Mouse (Mus musculus) embryonic facial prominence, embryonic 12.5 days (tissue): ENCODE measurements around the gene Sf3a2. TPM values are rescaled to one million over a fixed set of nuclear protein-coding genes. Genes with fewer than 3 reads are reported as not detected.

Experiments
- ATAC-seq: fragments of 200-750 bp; cut with Nextera tagmentation; 2 replicates; pipeline ENCODE4 v1.8.0; 2017; ENCODE audit not compliant: insufficient number of reproducible peaks, insufficient read depth, low FRiP score, low TSS enrichment
- H3K27ac ChIP-seq: fragments of 300-500 bp; sonication (generic); 2 replicates; pipeline ENCODE4 v1.5.1; 2016; ENCODE audit warnings: mild to moderate bottlenecking
- H3K27me3 ChIP-seq: fragments of 300-500 bp; sonication (generic); 2 replicates; pipeline ENCODE4 v1.6.1; 2016; ENCODE audit warnings: mild to moderate bottlenecking, moderate library complexity
- H3K36me3 ChIP-seq: fragments of 300-500 bp; sonication (generic); 2 replicates; pipeline ENCODE4 v1.6.1; 2016; ENCODE audit warnings: mild to moderate bottlenecking
- H3K4me1 ChIP-seq: fragments of 300-500 bp; sonication (generic); 2 replicates; pipeline ENCODE4 v1.6.1; 2016
- H3K4me2 ChIP-seq: fragments of 300-500 bp; sonication (generic); replicated peaks from 2 replicates; pipeline ENCODE4 v1.6.1; 2016; ENCODE audit warnings: mild to moderate bottlenecking, moderate library complexity
- H3K4me3 ChIP-seq: fragments of 300-500 bp; sonication (generic); 2 replicates; pipeline ENCODE4 v1.5.1; 2016; ENCODE audit warnings: mild to moderate bottlenecking
- H3K9ac ChIP-seq: fragments of 300-500 bp; sonication (generic); 2 replicates; pipeline ENCODE4 v1.6.1; 2016; ENCODE audit warnings: mild to moderate bottlenecking, moderate library complexity
- H3K9me3 ChIP-seq: fragments of 300-500 bp; sonication (generic); 2 replicates; pipeline ENCODE4 v1.6.1; 2016; ENCODE audit warnings: mild to moderate bottlenecking, moderate library complexity
- WGBS: fragments of 180-500 bp; shearing (Covaris S2); methylation state at CpG from one replicate; pipeline ENCODE4 v1.1.7; 2016; 5-methylcytosine and 5-hydroxymethylcytosine counted together
- polyA plus RNA-seq: library from polyadenylated mRNA; unstranded; fragments of >200 nt; fragmentation: Nextera tagmentation; extraction: Ambion mirVana; gene quantifications from 2 replicates; pipeline ENCODE4 v1.2.1, GENCODE M21; 2016

Sf3a2 gene
- 64.8 and 71.7 TPM in 2 replicates for polyA plus RNA-seq

DNA sequence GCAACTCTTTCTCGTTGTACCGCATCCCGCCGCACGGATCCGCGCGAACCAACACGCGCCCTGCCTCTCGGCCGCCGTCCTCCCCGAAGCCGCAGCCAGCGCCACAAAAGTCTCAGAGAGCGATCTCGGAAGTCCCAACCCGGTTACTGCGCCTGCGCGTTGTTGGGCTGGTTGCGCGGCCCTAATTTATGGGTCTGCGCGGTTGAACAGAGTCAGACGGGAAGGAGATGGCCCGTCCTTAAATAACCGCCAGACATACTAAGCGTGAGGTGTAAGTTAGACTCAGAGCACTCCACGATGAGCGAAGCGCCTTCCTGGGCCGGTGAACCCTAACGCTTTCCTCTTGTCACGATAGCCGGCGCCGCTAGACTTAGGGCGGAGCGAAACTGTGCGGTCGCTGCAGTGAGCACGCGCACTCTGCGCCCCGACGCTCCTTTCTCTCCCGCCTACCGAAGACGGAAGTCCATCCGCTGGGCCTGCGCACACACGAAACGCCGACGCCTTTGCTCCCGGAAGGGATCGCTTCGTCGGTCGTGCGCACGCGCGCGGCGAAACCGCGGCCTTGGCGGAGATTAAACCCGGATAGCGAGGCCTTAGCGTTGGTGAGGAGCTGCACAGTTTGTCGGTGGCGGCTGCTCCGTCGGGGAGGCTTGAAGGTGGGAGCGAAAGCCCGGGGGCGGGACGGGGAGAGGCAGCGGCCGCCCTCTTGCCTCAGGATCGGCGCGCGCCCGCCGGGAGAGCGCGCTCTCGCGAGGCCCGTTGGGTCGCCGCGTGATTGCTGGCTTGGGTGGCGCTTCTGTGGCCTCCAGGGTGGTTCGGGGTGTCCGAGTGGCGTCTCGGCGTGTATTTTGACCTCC lies at the start of gene Sf3a2, which contains the start of gene Plekhj1:
Sf3a2 (plus strand) TSS at position 49 of the 857 bp plus-strand sequence.
Plekhj1 (minus strand) TSS at position 477 of the 857 bp plus-strand sequence.
- ATAC-seq = peak; percentile 90
- H3K9ac ChIP-seq = peak within 1 kb of the TSS; percentile 98
- no peaks in the 10 kb centered on the region for H3K27me3 ChIP-seq
- H3K36me3 ChIP-seq = peaks cover 59% of the 10 kb centered on the region
- H3K4me3 ChIP-seq = peak within 1 kb of the TSS; percentile 92
- H3K9me3 ChIP-seq = no peaks in the 10 kb centered on the region
- peak within 1 kb of the TSS; percentile 90 for H3K4me2 ChIP-seq
- peak within 1 kb of the TSS; percentile 96 for H3K27ac ChIP-seq
- peaks cover 18% of the 10 kb centered on the region for H3K4me1 ChIP-seq
- under 1% methylated on average over 104 of the region's 104 CpGs for WGBS

DNA sequence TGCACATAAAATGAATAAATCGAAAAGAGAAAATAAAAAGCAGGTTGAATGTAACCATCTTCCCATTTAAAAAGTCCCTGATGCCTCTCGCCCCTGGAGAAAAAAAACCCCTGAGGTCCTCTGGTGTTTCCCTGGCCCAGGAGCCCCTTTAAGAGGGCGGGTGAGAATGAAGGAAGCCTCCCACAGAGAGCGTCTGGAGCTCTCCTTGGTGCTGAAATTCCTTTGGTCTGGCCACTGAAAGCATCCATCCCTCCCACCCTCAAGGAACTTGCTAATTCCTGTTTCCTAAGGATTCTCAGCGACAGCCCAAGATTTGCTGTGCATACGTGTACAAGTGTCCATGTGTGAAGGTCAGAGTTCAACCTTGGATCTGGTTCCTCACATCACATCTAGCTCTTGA lies 49.4 kb upstream of the Sf3a2 start:
- Histone ChIP-seq H3K4me1 (peaks cover 6% of the 10 kb centered on the region; the same call in 1 of the 2 replicates), H3K4me2 (no peak overlapping the region), H3K36me3 (no peaks in the 10 kb centered on the region), H3K9me3 (no peaks in the 10 kb centered on the region), H3K9ac (no peak overlapping the region), H3K27ac (no peak overlapping the region), H3K27me3 (no peaks in the 10 kb centered on the region), H3K4me3 (no peak overlapping the region)
- 11% methylated on average over 6 of the region's 6 CpGs for WGBS
- ATAC-seq = no peak

GRCm38 (mm10) chr10:80751188-80751832 lies 46.7 kb upstream of the Sf3a2 start:
- Histone ChIP-seq H3K27ac (no peak overlapping the region), H3K4me1 (peaks cover 11% of the 10 kb centered on the region), H3K9me3 (no peaks in the 10 kb centered on the region), H3K36me3 (no peaks in the 10 kb centered on the region), H3K4me2 (peak overlapping the region; percentile 35), H3K9ac (no peak overlapping the region), H3K4me3 (0 out of 2 replicates have a peak overlapping the region, but pooled peaks have one; percentile 0), H3K27me3 (no peaks in the 10 kb centered on the region)
- ATAC-seq = no peak
- WGBS = 15% methylated on average over 16 of the region's 16 CpGs

DNA sequence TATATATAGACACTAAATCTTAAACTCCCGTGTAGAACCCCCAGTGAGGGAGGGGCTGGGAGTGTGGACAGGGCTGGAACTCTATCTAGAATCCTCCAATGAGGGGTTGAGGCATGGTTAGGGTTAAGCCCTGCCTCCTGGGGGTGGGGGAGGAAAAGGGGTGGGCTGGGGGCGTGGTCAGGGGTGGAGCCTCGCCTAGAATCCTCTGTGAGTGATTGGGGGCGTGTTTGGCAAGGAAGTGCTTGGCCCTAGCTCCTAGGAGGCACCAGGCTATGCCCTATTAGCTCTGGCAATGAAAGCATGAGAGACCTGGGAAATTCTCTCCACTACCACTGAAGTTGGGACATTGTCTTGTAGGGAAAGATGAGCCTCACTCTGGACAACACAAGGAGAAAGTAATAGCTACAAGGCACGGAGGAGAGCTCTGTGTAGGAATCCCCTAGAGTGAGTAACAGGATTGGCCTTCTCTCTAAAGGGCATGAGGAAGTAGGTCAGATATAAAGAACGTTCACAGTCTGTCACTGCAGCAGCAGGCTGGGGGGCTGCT lies 45.8 kb upstream of the Sf3a2 start:
- 3% methylated on average over 6 of the region's 6 CpGs for WGBS
- Histone ChIP-seq H3K36me3 (no peaks in the 10 kb centered on the region), H3K4me3 (0 out of 2 replicates have a peak overlapping the region, but pooled peaks have one; percentile 0), H3K9ac (no peak overlapping the region), H3K9me3 (no peaks in the 10 kb centered on the region), H3K4me2 (peak overlapping the region; percentile 35), H3K27ac (no peak overlapping the region), H3K4me1 (peaks cover 20% of the 10 kb centered on the region), H3K27me3 (no peaks in the 10 kb centered on the region)
- ATAC-seq = 0 out of 2 replicates have a peak, but pooled peaks have one; percentile 17

GRCm38 (mm10) chr10:80754594-80755290 lies 43.3 kb upstream of the Sf3a2 start, which contains the start of gene Dot1l:
Gene Dot1l (plus strand): TSS chr10:80755206.
- peak; percentile 86 for ATAC-seq
- Histone ChIP-seq H3K9me3 (no peaks in the 10 kb centered on the region), H3K9ac (peak within 1 kb of the TSS; percentile 96), H3K4me1 (peaks cover 37% of the 10 kb centered on the region), H3K36me3 (no peaks in the 10 kb centered on the region), H3K4me2 (peak within 1 kb of the TSS; percentile 98), H3K27ac (peak within 1 kb of the TSS; percentile 86), H3K27me3 (no peaks in the 10 kb centered on the region), H3K4me3 (peak within 1 kb of the TSS; percentile 98)
- WGBS = 2% methylated on average over 39 of the region's 57 CpGs

DNA sequence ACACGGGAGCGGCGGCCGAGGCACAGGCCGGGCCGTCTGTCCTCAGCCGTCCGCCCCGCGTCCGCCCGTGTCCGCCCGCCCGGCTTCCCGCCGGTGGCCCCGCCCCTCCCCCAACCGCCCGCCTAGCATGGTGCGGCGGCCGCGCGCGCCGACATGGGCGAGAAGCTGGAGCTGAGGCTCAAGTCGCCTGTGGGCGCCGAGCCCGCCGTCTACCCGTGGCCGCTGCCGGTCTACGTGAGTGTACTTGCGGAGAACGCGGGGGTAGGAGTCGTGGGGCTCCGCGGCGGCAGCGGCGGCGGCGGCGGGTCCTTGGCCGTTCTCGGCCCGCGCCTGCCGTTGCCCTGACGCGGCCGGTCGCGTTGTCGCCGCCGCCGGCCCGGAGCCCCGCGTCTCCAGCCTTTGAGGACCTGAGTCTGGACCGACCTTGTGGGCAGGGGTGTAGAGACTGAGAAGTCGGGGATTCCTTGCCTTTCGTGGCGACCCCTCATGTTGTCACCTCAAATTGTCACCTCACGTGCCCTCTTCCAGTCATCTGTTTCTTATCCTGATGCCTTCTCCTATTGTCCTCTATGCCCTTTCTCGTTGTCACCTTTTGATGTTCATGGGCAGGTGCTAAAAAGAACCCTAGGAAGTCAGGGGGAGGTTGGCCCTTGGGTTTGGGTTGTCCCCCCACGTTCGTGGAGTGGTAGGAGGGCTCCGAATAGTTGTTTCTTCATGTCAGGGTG lies 42.5 kb upstream of the Sf3a2 start:
- peak overlapping the region; percentile 96 for H3K9ac ChIP-seq
- H3K4me1 ChIP-seq = peaks cover 37% of the 10 kb centered on the region
- ATAC-seq = no peak; the same call in 1 of the 2 replicates
- peak overlapping the region; percentile 98 for H3K4me3 ChIP-seq
- WGBS = under 1% methylated on average over 75 of the region's 75 CpGs
- peak overlapping the region; percentile 98 for H3K4me2 ChIP-seq
- no peaks in the 10 kb centered on the region for H3K36me3 ChIP-seq
- no peaks in the 10 kb centered on the region for H3K27me3 ChIP-seq
- H3K27ac ChIP-seq = peak overlapping the region; percentile 86
- no peaks in the 10 kb centered on the region for H3K9me3 ChIP-seq

DNA sequence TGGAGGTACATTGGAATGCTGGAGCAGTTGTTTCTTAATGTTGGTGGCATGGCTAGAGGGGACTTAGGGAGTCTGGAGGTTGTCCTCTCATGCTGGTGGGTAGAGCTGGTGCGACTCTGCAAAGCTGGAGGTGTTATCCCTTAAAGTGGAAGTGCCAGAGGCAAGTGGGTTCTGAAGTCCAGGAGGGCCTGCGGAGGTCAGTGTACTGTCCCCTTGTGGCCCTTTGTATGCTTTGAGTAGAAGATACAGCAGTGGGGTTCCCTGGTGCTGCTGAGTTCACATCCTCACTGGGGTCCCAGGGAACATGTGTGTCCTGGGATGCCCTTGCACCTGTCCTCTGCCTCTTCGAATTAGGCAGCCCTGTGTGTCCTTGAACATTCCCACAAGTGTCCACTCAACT lies 41.9 kb upstream of the Sf3a2 start:
- Histone ChIP-seq H3K9me3 (no peaks in the 10 kb centered on the region), H3K27ac (no peak overlapping the region), H3K36me3 (no peaks in the 10 kb centered on the region), H3K4me2 (peak overlapping the region; percentile 98), H3K4me1 (peaks cover 43% of the 10 kb centered on the region), H3K9ac (peak overlapping the region; percentile 96), H3K4me3 (peak overlapping the region; percentile 98), H3K27me3 (no peaks in the 10 kb centered on the region)
- no peak for ATAC-seq
- 27% methylated on average over 3 of the region's 3 CpGs for WGBS

DNA sequence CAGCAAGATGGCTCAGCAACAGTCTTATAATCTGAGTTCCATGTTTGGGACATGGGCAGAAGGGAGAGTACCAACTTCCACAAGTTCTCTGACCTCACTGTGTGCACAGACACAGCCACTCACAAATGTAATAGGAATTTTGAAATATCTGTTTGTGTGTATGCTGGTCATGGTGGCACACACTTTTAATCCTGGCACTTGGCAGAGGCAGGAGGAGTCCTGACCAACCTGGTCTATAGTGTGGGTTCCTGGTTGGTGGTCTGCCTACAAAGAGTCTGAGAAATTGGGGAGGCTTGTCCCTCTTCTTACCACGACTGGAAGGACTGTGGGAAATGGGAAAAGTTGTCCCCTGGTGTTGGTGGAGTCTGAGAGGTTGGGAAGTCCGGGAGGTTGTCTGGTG lies 41.5 kb upstream of the Sf3a2 start:
- H3K27ac ChIP-seq = no peak overlapping the region
- H3K27me3 ChIP-seq = no peaks in the 10 kb centered on the region
- H3K4me1 ChIP-seq = peaks cover 44% of the 10 kb centered on the region
- H3K4me3 ChIP-seq = peak overlapping the region; percentile 98
- ATAC-seq = no peak
- H3K4me2 ChIP-seq = peak overlapping the region; percentile 98
- H3K9ac ChIP-seq = peak overlapping the region; percentile 96; the same call in 1 of the 2 replicates
- H3K9me3 ChIP-seq = no peaks in the 10 kb centered on the region
- no peaks in the 10 kb centered on the region for H3K36me3 ChIP-seq
- 66% methylated on average over 2 of the region's 2 CpGs for whole genome bisulfite sequencing

GRCm38 (mm10) chr10:80756967-80757366 lies 41.0 kb upstream of the Sf3a2 start:
- WGBS = 78% methylated on average over 4 of the region's 4 CpGs
- peak overlapping the region; percentile 98 for H3K4me2 ChIP-seq
- H3K27ac ChIP-seq = no peak overlapping the region
- no peak overlapping the region for H3K9ac ChIP-seq
- peaks cover 44% of the 10 kb centered on the region for H3K4me1 ChIP-seq
- no peak for ATAC-seq
- H3K4me3 ChIP-seq = 0 out of 2 replicates have a peak overlapping the region, but pooled peaks have one; percentile 98
- no peaks in the 10 kb centered on the region for H3K36me3 ChIP-seq
- H3K27me3 ChIP-seq = no peaks in the 10 kb centered on the region
- no peaks in the 10 kb centered on the region for H3K9me3 ChIP-seq

DNA sequence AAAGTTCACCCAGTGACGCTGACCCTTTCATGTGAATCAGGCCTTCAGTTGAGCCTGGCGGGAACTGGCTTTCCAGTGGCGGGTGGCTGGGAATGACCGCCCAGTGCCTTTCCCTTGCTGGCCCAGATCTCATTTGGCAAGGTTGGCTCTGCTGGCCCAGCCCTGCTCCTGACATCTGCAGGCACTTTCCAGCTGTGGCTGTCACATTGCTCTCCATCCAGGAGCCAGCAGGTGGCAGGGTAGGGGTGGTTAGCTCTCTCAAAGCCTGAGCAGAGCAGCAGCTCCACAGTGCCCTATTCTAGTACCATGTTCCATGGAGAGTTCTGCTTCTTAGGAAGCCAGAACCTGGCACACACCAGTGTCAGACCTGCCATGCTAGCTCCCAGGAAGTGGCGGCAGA lies 40.3 kb upstream of the Sf3a2 start:
- Histone ChIP-seq H3K27me3 (no peaks in the 10 kb centered on the region), H3K36me3 (no peaks in the 10 kb centered on the region), H3K9me3 (no peaks in the 10 kb centered on the region), H3K4me1 (peaks cover 38% of the 10 kb centered on the region), H3K4me2 (no peak overlapping the region), H3K4me3 (0 out of 2 replicates have a peak overlapping the region, but pooled peaks have one; percentile 98), H3K9ac (no peak overlapping the region), H3K27ac (no peak overlapping the region; the same call in 1 of the 2 replicates)
- 34% methylated on average over 5 of the region's 5 CpGs for WGBS
- ATAC-seq = no peak
